Mouse (Mus musculus): ENCODE results near the gene Mycbpap. TPM values are rescaled to one million over a fixed set of nuclear protein-coding genes. Genes with fewer than 3 reads are reported as not detected.

Mycbpap gene
- total RNA-seq, 2 experiments from 2014 or later, result 7.4 to 12.4 TPM

- DNase-seq (ENCODE audit: low spot score in 2 of 2), result no peak
Observed at GRCm38 (mm10) chr11:94483436-94483835, 38.1 kb downstream of the Mycbpap start.

GRCm38 (mm10) chr11:94482738-94483137 lies 38.8 kb downstream of the Mycbpap start:
- no peak for DNase-seq (ENCODE audit: low spot score in 2 of 2)

GRCm38 (mm10) chr11:94481963-94482362 lies 39.6 kb downstream of the Mycbpap start:
- DNase-seq (ENCODE audit: low spot score in 2 of 2), result no peak

- no peak for DNase-seq (ENCODE audit: low spot score in 2 of 2)
Observed at GRCm38 (mm10) chr11:94480382-94480781, 41.2 kb downstream of the Mycbpap start.

GRCm38 (mm10) chr11:94477651-94478050 lies 43.9 kb downstream of the Mycbpap start:
- DNase-seq (ENCODE audit: low spot score in 2 of 2), result no peak

GRCm38 (mm10) chr11:94475722-94476121 lies 45.8 kb downstream of the Mycbpap start:
- no peak for DNase-seq (ENCODE audit: low spot score in 2 of 2)

GRCm38 (mm10) chr11:94474544-94474910 lies 47.0 kb downstream of the Mycbpap start:
- no peak for DNase-seq (ENCODE audit: low spot score in 2 of 2)

- DNase-seq (ENCODE audit: low spot score in 2 of 2), result peak; percentile 79 to 80
Observed at GRCm38 (mm10) chr11:94473707-94474543, 47.6 kb downstream of the Mycbpap start, which contains the start of gene Cacna1g. Cacna1g (minus strand) TSS chr11:94474198.

GRCm38 (mm10) chr11:94472916-94473706 lies 48.4 kb downstream of the Mycbpap start:
- no peak for DNase-seq (ENCODE audit: low spot score in 2 of 2)

GRCm38 (mm10) chr11:94472585-94472915 lies 49.0 kb downstream of the Mycbpap start:
- no peak for DNase-seq (ENCODE audit: low spot score in 2 of 2)

GRCm38 (mm10) chr11:94471740-94472584 lies 49.6 kb downstream of the Mycbpap start:
- DNase-seq (ENCODE audit: low spot score in 2 of 2), result no peak

GRCm38 (mm10) chr11:94470391-94470790 lies 51.2 kb downstream of the Mycbpap start:
- DNase-seq (ENCODE audit: low spot score in 2 of 2), result no peak

GRCm38 (mm10) chr11:94469136-94470064 lies 52.1 kb downstream of the Mycbpap start:
- DNase-seq (ENCODE audit: low spot score in 2 of 2), result no peak

- no peak for DNase-seq (ENCODE audit: low spot score in 2 of 2)
Observed at GRCm38 (mm10) chr11:94468582-94469064, 52.9 kb downstream of the Mycbpap start.

- DNase-seq (ENCODE audit: low spot score in 2 of 2), result no peak
Observed at GRCm38 (mm10) chr11:94466333-94466855, 55.1 kb downstream of the Mycbpap start.

GRCm38 (mm10) chr11:94464170-94464569 lies 57.4 kb downstream of the Mycbpap start:
- DNase-seq (ENCODE audit: low spot score in 2 of 2), result no peak

GRCm38 (mm10) chr11:94461856-94462255 lies 59.7 kb downstream of the Mycbpap start:
- DNase-seq (ENCODE audit: low spot score in 2 of 2), result no peak

GRCm38 (mm10) chr11:94457001-94457400 lies 64.5 kb downstream of the Mycbpap start:
- DNase-seq (ENCODE audit: low spot score in 2 of 2), result no peak

GRCm38 (mm10) chr11:94456347-94456746 lies 65.2 kb downstream of the Mycbpap start:
- DNase-seq (ENCODE audit: low spot score in 2 of 2), result no peak
